Mouse (Mus musculus): ENCODE measurements around the gene Enkd1.

Enkd1 gene

GRCm38 (mm10) chr8:105661167-105661566 is 46.8 kb downstream of the Enkd1 start:
- DNase-seq (ENCODE audit: low spot score): no peak

DNA sequence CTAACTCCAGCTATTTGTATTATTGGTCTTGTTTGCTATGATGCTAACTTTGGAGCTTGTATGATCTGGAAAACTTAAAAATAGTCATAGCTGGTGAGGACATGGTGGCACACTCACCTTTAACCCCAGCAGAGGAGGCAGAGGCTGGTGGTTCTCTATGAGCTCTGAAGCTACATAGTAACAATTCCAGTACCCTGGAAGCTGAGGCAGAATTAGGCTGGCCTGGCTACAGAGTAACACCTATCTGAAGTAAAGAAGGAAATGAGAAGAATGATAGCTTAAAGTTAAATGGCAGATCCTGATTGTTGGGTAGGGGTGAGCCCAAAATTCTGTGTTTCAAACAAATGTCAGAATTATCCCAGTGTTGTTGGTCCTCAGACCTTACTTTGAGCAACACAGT is 50.4 kb downstream of the Enkd1 start:
- DNase-seq (ENCODE audit: low spot score): peak; percentile 60
